Mouse (Mus musculus) neural tube, embryonic 15.5 days (tissue): ENCODE measurements at regions not wholly inside any gene's neighbourhood (a gene's known extent, or its start where the extent isn't known, plus 50 kb on each side); places are given as distances from the start of the nearest gene placed in this dataset.

Experiments used
- ATAC-seq: fragments of 200-750 bp; cut with Nextera tagmentation; 2 replicates; pipeline ENCODE4 v1.8.0; 2017; ENCODE audit warnings: mild to moderate bottlenecking, moderate TSS enrichment, moderate library complexity; ENCODE audit not compliant: low FRiP score
- H3K27ac ChIP-seq: fragments of 300-500 bp; sonication (generic); replicated peaks from 2 replicates; pipeline ENCODE4 v1.5.1; 2015; ENCODE audit warnings: mild to moderate bottlenecking, inconsistent platforms
- H3K27me3 ChIP-seq: fragments of 300-500 bp; sonication (generic); replicated peaks from 2 replicates; pipeline ENCODE4 v1.6.1; 2015; ENCODE audit warnings: inconsistent platforms
- H3K36me3 ChIP-seq: fragments of 300-500 bp; sonication (generic); 2 replicates; pipeline ENCODE4 v1.6.1; 2015; ENCODE audit warnings: inconsistent platforms
- H3K4me1 ChIP-seq: fragments of 300-500 bp; sonication (generic); 2 replicates; pipeline ENCODE4 v1.6.1; 2015; ENCODE audit warnings: inconsistent platforms
- H3K4me2 ChIP-seq: fragments of 300-500 bp; sonication (generic); 2 replicates; pipeline ENCODE4 v1.6.1; 2015; ENCODE audit warnings: inconsistent platforms, mild to moderate bottlenecking, moderate library complexity
- H3K4me3 ChIP-seq: fragments of 300-500 bp; sonication (generic); replicated peaks from 2 replicates; pipeline ENCODE4 v1.5.1; 2015; ENCODE audit warnings: mild to moderate bottlenecking, inconsistent platforms
- H3K9ac ChIP-seq: fragments of 300-500 bp; sonication (generic); replicated peaks from 2 replicates; pipeline ENCODE4 v1.6.1; 2015; ENCODE audit warnings: mild to moderate bottlenecking, inconsistent platforms
- H3K9me3 ChIP-seq: fragments of 300-500 bp; sonication (generic); replicated peaks from 2 replicates; pipeline ENCODE4 v1.6.1; 2016; ENCODE audit warnings: inconsistent platforms
- WGBS: fragments of 180-500 bp; shearing (Covaris S2); methylation state at CpG from one replicate; pipeline ENCODE4 v1.1.7; 2015; ENCODE audit warnings: mixed read lengths; 5-methylcytosine and 5-hydroxymethylcytosine counted together

GRCm38 (mm10) chr4:82062726-82063125, 620.1 kb upstream of the Mpdz start:
- H3K9me3 ChIP-seq = no peaks in the 10 kb centered on the region
- WGBS = 88% methylated on average over 5 of the region's 5 CpGs
- no peak for ATAC-seq
- H3K4me1 ChIP-seq = no peaks in the 10 kb centered on the region
- H3K27me3 ChIP-seq = no peaks in the 10 kb centered on the region
- no peaks in the 10 kb centered on the region for H3K36me3 ChIP-seq
- no peak overlapping the region for H3K4me2 ChIP-seq
- no peak overlapping the region for H3K9ac ChIP-seq
- H3K4me3 ChIP-seq = no peak overlapping the region
- no peak overlapping the region for H3K27ac ChIP-seq

DNA sequence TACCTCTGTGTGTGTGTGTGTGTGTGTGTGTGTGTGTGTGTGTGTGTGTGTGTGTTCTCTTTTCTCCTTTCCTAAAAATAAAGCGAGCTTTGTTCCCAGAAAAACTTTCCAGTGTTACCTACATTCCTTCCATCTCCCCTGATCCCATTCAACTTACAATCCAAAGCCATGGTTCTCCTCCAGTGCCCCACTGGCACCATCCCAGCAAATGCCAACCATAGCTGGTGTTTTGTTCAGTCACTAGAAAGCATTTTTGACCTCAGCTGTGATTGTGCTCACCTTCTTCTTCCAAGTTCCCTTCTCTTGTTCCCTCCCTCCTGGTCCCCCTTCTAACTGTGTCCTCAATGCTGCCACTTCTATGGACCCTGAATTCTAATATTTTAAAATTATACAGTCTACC, 614.1 kb upstream of the Mpdz start:
- no peak for ATAC-seq
- 100% methylated on average over 1 of the region's 1 CpGs for WGBS

GRCm38 (mm10) chr4:82048171-82048570, 605.6 kb upstream of the Mpdz start:
- Histone ChIP-seq H3K9ac (no peak overlapping the region), H3K4me3 (no peak overlapping the region), H3K27me3 (no peaks in the 10 kb centered on the region), H3K9me3 (no peaks in the 10 kb centered on the region), H3K27ac (no peak overlapping the region), H3K4me1 (no peaks in the 10 kb centered on the region), H3K4me2 (no peak overlapping the region), H3K36me3 (no peaks in the 10 kb centered on the region)
- no peak for ATAC-seq
- WGBS = 91% methylated on average over 2 of the region's 2 CpGs

More for the DNA sequence above, 614.1 kb upstream of the Mpdz start:
- no peak overlapping the region for H3K4me2 ChIP-seq
- H3K9me3 ChIP-seq = no peaks in the 10 kb centered on the region
- no peaks in the 10 kb centered on the region for H3K27me3 ChIP-seq
- no peak overlapping the region for H3K9ac ChIP-seq
- no peaks in the 10 kb centered on the region for H3K4me1 ChIP-seq
- no peaks in the 10 kb centered on the region for H3K36me3 ChIP-seq
- H3K27ac ChIP-seq = no peak overlapping the region
- H3K4me3 ChIP-seq = no peak overlapping the region

DNA sequence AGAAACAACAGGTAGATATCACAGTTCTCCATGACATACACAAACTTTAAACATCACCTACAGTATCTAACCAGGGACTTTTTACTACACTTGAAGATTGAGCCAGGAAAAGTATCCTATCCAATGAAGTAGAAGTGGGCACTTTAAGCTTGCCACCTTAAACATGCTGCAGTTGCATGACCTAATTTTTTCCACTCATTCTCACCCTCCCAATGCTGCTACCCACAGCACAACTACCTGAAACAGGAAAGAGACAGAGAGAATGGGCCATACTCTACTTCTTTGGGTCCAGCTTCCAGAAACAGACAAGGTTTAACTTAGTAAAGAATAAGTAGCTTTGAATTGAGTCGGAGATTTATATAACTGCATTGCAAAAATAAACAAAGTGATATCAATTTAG, 594.9 kb upstream of the Mpdz start:
- ATAC-seq = no peak
- no peak overlapping the region for H3K27ac ChIP-seq
- H3K4me1 ChIP-seq = no peaks in the 10 kb centered on the region
- no peaks in the 10 kb centered on the region for H3K27me3 ChIP-seq
- WGBS = 92% methylated on average over 1 of the region's 1 CpGs
- H3K36me3 ChIP-seq = no peaks in the 10 kb centered on the region
- no peak overlapping the region for H3K4me2 ChIP-seq
- no peak overlapping the region for H3K4me3 ChIP-seq
- H3K9me3 ChIP-seq = no peaks in the 10 kb centered on the region
- no peak overlapping the region for H3K9ac ChIP-seq

DNA sequence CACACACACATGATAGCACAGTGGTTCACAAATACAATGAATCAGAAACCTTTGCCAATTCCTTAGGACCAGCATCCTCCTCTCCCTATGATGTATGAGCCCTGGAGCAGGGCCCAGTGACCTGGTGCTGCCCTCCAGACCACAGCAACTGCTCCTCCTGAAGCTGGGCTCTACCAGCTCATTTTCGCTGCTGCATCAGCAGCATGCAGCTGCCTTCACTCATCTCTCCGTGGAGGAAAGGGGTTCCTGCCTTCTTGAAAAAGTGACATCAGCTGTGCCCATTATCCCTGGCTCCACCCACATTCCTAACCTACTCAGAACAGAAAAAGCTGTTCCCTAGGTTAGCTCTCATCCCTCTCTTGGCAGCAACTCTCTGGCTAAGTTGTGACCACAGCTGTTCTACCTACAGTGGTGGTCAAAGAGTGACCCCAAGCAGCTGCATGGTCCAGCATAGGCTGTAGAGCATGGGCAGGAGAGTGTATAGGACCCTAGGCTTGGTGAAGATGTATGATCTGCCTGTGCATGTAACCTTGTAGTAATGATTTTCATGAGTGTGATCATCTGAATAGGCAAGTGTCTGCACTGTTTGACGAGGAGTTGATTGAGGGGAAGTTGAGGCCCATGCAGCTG, 592.6 kb upstream of the Mpdz start:
- 50% methylated on average over 3 of the region's 3 CpGs for WGBS
- Histone ChIP-seq H3K9ac (no peak overlapping the region), H3K36me3 (no peaks in the 10 kb centered on the region), H3K27me3 (no peaks in the 10 kb centered on the region), H3K9me3 (no peaks in the 10 kb centered on the region), H3K4me3 (no peak overlapping the region), H3K27ac (no peak overlapping the region), H3K4me1 (no peaks in the 10 kb centered on the region), H3K4me2 (no peak overlapping the region)
- ATAC-seq = no peak

GRCm38 (mm10) chr4:82029237-82029636, 586.6 kb upstream of the Mpdz start:
- Histone ChIP-seq H3K9me3 (no peaks in the 10 kb centered on the region), H3K9ac (no peak overlapping the region), H3K27me3 (no peaks in the 10 kb centered on the region), H3K4me3 (no peak overlapping the region), H3K36me3 (no peaks in the 10 kb centered on the region), H3K27ac (no peak overlapping the region), H3K4me1 (no peaks in the 10 kb centered on the region), H3K4me2 (no peak overlapping the region)
- WGBS = 82% methylated on average over 9 of the region's 9 CpGs
- no peak for ATAC-seq

- 71% methylated on average over 9 of the region's 9 CpGs for WGBS
- H3K4me3 ChIP-seq = no peak overlapping the region
Measured at GRCm38 (mm10) chr4:82027447-82027881, 584.8 kb upstream of the Mpdz start.

DNA sequence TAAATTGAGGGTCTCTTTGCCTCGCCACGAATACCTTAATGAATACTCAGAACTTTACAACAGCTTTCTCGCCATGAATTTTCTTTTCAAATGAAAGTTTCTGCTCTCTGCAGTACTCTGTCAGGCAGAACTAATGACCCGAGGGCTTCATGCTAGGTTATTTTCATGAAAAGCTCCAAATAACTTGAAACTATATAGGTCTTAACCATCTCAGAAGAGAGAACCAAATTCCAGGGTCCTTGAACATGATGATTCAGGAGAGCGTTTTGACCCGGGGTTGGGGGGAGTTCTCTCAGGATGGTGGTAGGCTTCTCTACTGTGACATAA, 558.8 kb upstream of the Mpdz start:
- no peak for ATAC-seq
- Histone ChIP-seq H3K27me3 (no peaks in the 10 kb centered on the region), H3K4me2 (no peak overlapping the region), H3K36me3 (no peaks in the 10 kb centered on the region), H3K9ac (no peak overlapping the region), H3K4me3 (no peak overlapping the region), H3K27ac (peak overlapping the region; percentile 61; the same call in 1 of the 2 replicates), H3K4me1 (peaks cover 11% of the 10 kb centered on the region; the same call in 1 of the 2 replicates), H3K9me3 (no peaks in the 10 kb centered on the region)
- 72% methylated on average over 6 of the region's 6 CpGs for WGBS

More at GRCm38 (mm10) chr4:82027447-82027881, 584.8 kb upstream of the Mpdz start:
- H3K27me3 ChIP-seq = no peaks in the 10 kb centered on the region
- H3K27ac ChIP-seq = no peak overlapping the region
- no peaks in the 10 kb centered on the region for H3K9me3 ChIP-seq
- H3K36me3 ChIP-seq = no peaks in the 10 kb centered on the region
- H3K4me2 ChIP-seq = no peak overlapping the region
- no peak for ATAC-seq
- H3K9ac ChIP-seq = no peak overlapping the region
- no peaks in the 10 kb centered on the region for H3K4me1 ChIP-seq

DNA sequence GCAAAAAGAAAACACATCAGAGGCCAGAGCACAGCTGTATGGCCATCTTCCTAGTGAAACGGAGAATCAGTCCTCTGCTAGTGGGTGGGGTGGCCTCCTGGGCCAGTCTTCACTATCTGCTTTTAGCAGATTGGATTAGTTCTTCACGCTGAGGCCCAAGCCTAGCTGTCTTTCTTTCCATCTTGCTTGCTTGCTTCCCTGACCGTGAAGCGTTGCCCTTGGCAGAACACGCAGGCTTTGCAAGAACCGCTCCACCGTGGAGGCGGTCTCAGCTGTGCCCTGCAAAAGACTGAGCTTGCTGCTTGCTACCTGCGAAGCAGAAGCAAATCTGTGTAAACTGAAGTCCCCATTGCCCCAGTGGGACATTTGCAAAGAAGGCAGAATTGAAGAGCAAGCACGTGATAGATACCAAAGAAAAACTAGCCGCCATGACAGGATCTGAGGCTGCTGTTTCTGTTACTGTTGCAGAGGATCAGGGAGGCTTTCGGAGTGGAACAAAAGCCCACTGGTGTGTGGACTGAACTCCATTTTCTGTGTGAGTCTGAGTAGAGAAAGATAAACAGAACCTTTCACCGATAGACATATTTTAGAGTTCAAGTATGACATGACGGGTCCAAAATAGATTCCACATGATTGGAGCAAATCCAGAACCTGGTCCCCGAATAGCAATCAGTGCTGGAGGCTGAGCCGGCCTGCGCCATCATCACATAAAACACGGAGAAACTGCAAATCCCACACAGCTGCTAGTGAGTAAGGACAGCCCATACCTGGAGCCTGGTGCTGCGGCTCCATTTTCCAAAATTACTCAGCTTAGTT, 558.2 kb upstream of the Mpdz start:
- no peaks in the 10 kb centered on the region for H3K9me3 ChIP-seq
- no peak overlapping the region for H3K9ac ChIP-seq
- no peak overlapping the region for H3K4me2 ChIP-seq
- 71% methylated on average over 19 of the region's 19 CpGs for WGBS
- ATAC-seq = 0 out of 2 replicates have a peak, but pooled peaks have one; percentile 53
- peaks cover 11% of the 10 kb centered on the region; the same call in 1 of the 2 replicates for H3K4me1 ChIP-seq
- no peak overlapping the region for H3K4me3 ChIP-seq
- H3K27me3 ChIP-seq = no peaks in the 10 kb centered on the region
- H3K36me3 ChIP-seq = no peaks in the 10 kb centered on the region
- H3K27ac ChIP-seq = peak overlapping the region; percentile 61

DNA sequence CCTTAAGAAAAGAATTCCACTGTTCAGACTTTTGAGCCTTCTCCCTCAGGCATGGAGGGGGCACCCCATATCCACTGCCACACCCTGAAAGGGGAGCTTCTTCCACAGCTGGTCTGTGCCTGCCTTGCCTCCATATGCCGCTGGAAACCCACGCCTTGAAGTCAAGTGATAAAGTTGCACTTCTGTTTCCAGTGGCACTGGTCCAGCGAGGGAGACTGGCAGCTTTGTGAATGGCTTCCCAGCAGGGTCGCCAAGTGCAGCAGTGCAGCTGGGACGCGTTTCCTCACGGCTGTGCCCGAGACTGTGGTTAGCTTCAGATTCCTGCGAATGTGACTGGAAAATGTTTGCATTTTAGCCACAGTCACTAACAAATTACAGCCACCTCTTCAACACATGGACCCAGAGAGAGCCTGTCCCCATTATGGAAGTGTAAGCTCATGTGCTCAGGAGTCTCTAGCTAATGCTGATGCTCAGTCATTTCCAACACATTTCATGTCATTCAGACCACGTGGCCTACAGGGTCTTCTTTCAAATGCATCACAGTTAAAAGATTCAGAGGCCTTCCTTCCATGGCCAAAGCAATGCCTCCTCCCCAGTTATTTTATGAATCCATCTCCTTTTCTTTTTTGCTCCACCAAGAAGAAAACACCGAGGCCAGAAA, 557.2 kb upstream of the Mpdz start:
- H3K9ac ChIP-seq = no peak overlapping the region
- peak overlapping the region; percentile 61; the same call in 1 of the 2 replicates for H3K27ac ChIP-seq
- H3K4me3 ChIP-seq = no peak overlapping the region
- 45% methylated on average over 11 of the region's 11 CpGs for WGBS
- peaks cover 11% of the 10 kb centered on the region; the same call in 1 of the 2 replicates for H3K4me1 ChIP-seq
- H3K4me2 ChIP-seq = no peak overlapping the region
- H3K36me3 ChIP-seq = no peaks in the 10 kb centered on the region
- H3K27me3 ChIP-seq = no peaks in the 10 kb centered on the region
- ATAC-seq = 0 out of 2 replicates have a peak, but pooled peaks have one; percentile 53
- H3K9me3 ChIP-seq = no peaks in the 10 kb centered on the region

- no peak for ATAC-seq
- Histone ChIP-seq H3K27ac (no peak overlapping the region), H3K4me1 (peaks cover 11% of the 10 kb centered on the region; the same call in 1 of the 2 replicates), H3K27me3 (no peaks in the 10 kb centered on the region), H3K4me2 (no peak overlapping the region), H3K4me3 (no peak overlapping the region), H3K36me3 (no peaks in the 10 kb centered on the region), H3K9ac (no peak overlapping the region), H3K9me3 (no peaks in the 10 kb centered on the region)
- WGBS = 93% methylated on average over 3 of the region's 3 CpGs
Measured at GRCm38 (mm10) chr4:81999093-81999492, 556.5 kb upstream of the Mpdz start.
